Mouse (Mus musculus) kidney, adult 8-10 months (tissue): ENCODE data around the gene Vmn1r38.
"Not testable (repeated sequence)": the region's sequence is repeated elsewhere in the genome, so short reads cannot be mapped to it uniquely, and the experiment has no call there.

Source experiments
- DNase-seq, 2 experiments: peaks; one replicate each; pipeline ENCODE4 v3.0.0; 2022

Gene Vmn1r38

DNA sequence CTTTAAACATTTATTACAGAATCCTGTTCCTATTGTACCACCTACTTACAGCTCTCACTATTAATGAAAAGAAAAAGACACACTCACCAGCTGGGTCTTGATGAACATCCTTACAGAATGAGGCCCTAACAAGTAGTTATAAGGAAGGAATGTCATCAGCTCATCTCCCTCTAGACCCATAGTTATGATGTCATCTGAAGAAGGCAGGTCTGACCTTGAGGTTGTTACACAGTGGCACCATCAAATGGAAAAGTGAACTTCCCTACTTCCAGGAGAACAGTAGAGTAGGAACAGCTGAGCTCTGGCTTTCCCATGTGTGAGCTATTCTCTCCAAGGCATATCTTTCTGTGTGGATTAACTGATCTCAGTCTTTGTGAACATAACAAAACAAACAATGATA is at the start of gene Vmn1r38:
Gene Vmn1r38, minus strand, starts transcription at position 101 of the 400 bp plus-strand sequence.
- DNase-seq = not testable (repeated sequence)

DNA sequence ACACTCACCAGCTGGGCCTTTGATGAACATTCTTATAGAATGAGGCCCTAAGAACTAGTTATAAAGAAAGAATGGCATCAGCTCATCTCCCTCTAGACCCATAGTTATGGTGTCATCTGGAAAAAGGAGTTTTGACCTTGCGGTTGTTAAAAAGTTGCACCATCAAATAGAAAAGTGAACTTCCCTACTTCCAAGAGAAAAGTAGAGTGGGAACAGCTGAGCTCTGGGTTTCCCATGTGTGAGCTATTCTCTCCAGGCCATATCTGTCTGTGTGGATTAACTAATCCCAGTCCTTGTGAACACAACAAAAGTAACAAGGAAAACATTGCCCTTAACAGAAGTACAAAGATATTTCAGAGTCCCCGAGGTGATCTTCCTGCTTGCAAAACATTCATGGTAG is 28.1 kb upstream of the Vmn1r38 start, which contains the start of gene Vmn1r39:
Gene Vmn1r39, minus strand, starts transcription at position 101 of the 400 bp plus-strand sequence.
- no peak for DNase-seq

DNA sequence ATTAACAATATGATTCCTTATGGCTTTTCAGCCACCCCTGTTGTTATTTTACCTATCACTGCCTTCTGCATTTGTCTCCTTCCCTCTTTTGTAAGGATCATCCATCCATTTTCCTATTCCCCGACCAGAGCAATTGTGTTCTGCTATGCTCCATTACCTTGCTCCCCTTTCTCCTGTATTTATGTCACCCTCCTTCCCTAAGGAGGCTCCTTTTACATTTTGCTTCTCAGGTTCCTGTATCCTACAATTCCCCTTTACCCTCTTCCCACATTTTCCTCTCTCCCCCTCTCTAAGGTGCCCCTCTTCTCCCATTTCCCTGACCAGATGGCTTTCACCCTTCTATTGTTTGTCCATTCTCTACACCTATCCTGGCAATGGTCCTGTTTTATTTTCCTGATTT is 23.9 kb upstream of the Vmn1r38 start:
- no peak for DNase-seq

DNA sequence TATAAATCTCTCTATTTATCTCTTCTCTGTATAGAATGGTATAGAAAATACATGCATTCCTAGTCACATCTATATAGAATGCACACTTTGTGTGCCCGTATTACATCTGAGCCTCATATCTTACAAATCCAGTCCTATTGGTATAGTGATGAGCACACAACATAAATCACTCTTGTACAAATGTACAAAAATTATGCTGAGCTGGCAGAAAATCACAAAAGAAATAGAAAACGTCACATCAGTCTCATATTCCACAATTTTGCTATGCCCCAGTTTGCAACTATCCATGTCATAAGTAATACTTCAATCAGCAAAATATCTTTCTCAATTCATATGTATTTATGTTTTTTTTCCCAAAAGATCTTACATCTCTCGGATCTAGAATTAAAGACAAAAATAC is 23.3 kb upstream of the Vmn1r38 start:
- no peak for DNase-seq

DNA sequence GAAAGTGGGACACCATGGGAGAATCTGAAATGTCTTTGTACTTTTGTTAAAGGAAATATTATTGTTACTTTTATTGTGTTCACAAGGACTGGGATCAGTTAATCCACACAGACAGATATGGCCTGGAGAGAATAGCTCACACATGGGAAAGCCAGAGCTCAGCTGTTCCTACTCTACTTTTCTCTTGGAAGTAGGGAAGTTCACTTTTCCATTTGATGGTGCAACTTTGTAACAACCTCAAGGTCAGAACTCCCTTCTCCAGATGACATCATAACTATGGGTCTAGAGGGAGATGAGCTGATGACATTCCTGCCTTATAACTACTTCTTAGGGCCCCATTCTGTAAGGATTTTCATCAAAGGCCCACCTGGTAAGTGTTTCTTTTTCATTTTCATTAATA is 53.3 kb downstream of the Vmn1r38 start, which contains the start of gene Vmn1r37:
Gene Vmn1r37, plus strand, starts transcription at position 301 of the 400 bp plus-strand sequence.
- DNase-seq = not testable (repeated sequence)
